Mouse (Mus musculus): ENCODE results near the gene Pif1.

DNA sequence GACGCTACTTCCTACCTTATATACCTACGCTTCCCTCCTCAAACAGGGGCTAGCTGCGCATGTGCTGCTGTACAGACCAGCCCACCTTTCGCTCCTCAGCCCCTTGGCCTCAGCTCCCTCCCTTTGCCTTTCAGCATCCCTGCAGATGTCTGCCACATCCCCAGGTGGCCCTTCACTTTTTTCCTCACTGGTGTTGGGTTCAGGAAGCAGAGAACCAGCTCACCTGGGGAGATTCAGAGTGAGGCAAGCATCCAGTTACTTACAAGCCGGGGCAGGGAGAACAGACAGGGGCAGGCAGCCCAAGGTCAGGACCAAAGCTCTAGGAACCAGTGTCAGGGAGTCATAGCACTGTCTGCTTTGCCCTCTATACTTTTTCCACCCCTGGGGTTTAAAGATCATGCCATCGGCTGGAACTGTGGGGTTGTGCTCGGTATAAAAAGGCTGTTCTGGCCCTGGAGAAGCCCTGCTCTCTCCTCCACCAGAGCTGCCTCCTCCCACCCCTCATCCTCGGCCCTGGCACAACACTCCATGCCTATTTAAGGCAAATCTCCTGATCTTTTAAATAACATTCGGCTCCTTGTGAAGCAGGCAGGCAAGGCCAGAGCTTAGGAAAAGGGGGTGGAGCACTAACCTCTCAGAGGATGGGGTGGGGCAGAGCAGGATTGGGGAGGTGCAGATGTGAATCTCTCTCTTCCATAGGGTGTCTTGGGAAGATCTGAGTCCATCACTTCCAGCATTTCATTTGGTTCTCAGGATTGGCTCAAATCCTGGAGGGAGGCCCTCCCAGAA, 19.6 kb downstream of the Pif1 start:
- TF ChIP-seq CTCF (IDR thresholded peaks at IDR 0.05; ENCODE audit: low read depth, low read length): no peak
- TF ChIP-seq POLR2A (IDR thresholded peaks at IDR 0.05; ENCODE audit: borderline replicate concordance, low read depth, low read length): no peak

All from bone marrow macrophage, adult 2 months (primary cell).